Mouse (Mus musculus): Measurements from ENCODE around the gene Taok1. TPM values are rescaled to one million over a fixed set of nuclear protein-coding genes. Genes with fewer than 3 reads are reported as not detected.

The Taok1 gene
- polyA plus RNA-seq, 1 experiment from 2014 or later = 14.9 TPM

DNA sequence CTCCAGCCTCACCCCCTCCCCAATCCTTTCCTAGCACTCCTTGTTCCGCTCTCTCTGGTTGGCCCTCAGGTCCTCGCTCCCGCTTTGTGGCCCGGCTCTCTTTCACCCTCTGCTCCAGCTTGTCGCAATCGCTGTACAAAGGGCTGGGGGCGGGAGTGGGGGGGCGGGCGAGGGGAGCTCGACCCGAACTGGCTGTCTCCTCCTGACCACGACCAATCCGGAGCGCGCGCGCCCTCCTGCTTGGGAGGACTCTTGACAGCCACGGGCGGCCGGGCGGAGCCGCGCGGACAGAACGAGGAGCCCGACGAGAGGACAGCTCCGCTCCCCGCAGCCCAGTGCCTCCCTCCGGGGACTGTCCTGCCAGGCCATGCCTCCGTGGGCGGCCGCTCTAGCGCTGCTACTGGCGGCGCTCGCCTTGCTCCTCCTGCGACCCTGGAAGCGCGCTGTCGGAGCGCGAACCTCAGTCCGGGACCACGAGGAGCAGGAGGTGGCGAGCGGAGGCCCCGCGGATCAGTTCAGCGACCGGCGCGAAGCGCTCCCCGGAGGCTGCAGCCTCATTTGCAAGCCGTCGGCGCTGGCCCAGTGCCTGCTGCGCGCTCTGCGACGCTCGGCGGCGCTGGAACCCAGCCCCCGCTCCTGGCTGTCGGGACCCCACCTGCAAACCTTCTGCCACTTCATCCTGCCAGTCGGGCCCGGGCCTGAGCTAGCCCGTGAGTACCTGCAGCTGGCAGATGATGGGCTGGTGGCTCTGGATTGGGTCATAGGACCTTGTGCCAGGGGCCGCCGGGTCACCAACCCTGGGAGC lies 92.6 kb downstream of the Taok1 start, which contains the start of gene Abhd15:
TSS of gene Abhd15 (plus strand) at position 290 of the 805 bp plus-strand sequence.
- Histone ChIP-seq H3K36me3 (no peaks in the 10 kb centered on the region; the same call in 1 of the 2 replicates), H3K27me3 (peaks cover 23% of the 10 kb centered on the region), H3K4me2 (peak within 1 kb of the TSS; percentile 93), H3K9me3 (no peaks in the 10 kb centered on the region), H3K27ac (peak within 1 kb of the TSS; percentile 65; the same call in 1 of the 2 replicates), H3K4me1 (peaks cover 49% of the 10 kb centered on the region), H3K9ac (peak within 1 kb of the TSS; percentile 52), H3K4me3 (peak within 1 kb of the TSS; percentile 78)
- ATAC-seq (ENCODE audit: borderline replicate concordance, extremely low read depth, low FRiP score, low TSS enrichment) = peak; percentile 67
- WGBS = under 1% methylated on average over 55 of the region's 72 CpGs

GRCm38 (mm10) chr11:77514281-77514831 lies 93.3 kb downstream of the Taok1 start:
- Histone ChIP-seq H3K36me3 (no peaks in the 10 kb centered on the region; the same call in 1 of the 2 replicates), H3K4me3 (peak overlapping the region; percentile 78), H3K9me3 (no peaks in the 10 kb centered on the region), H3K27ac (peak overlapping the region; percentile 65; the same call in 1 of the 2 replicates), H3K9ac (peak overlapping the region; percentile 52), H3K4me1 (peaks cover 49% of the 10 kb centered on the region), H3K27me3 (peaks cover 23% of the 10 kb centered on the region), H3K4me2 (peak overlapping the region; percentile 93)
- no peak for ATAC-seq (ENCODE audit: borderline replicate concordance, extremely low read depth, low FRiP score, low TSS enrichment)
- WGBS = 10% methylated on average over 19 of the region's 19 CpGs

DNA sequence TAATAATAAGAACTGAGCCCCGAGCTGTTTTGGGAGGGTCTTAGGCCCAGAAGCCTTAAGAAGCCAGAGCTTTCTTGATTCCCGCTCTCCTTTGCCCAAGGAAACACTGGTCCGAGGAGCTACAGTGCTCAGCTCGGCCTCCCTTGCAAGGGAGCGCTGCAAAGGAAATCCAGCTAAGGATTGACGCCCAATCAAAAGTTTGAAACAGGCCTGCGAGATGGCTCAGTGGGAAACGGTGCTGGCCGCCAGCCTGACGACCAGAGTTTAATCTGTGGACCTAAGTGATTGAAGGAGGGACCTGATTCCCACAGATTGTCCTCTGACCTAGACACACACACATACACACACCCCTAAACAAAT lies 93.8 kb downstream of the Taok1 start:
- Histone ChIP-seq H3K9me3 (no peaks in the 10 kb centered on the region), H3K4me3 (peak overlapping the region; percentile 78), H3K36me3 (no peaks in the 10 kb centered on the region; the same call in 1 of the 2 replicates), H3K4me2 (peak overlapping the region; percentile 93), H3K27me3 (peaks cover 23% of the 10 kb centered on the region), H3K9ac (peak overlapping the region; percentile 52), H3K27ac (peak overlapping the region; percentile 65), H3K4me1 (peaks cover 49% of the 10 kb centered on the region)
- 12% methylated on average over 10 of the region's 10 CpGs for whole genome bisulfite sequencing
- ATAC-seq (ENCODE audit: borderline replicate concordance, extremely low read depth, low FRiP score, low TSS enrichment) = no peak

DNA sequence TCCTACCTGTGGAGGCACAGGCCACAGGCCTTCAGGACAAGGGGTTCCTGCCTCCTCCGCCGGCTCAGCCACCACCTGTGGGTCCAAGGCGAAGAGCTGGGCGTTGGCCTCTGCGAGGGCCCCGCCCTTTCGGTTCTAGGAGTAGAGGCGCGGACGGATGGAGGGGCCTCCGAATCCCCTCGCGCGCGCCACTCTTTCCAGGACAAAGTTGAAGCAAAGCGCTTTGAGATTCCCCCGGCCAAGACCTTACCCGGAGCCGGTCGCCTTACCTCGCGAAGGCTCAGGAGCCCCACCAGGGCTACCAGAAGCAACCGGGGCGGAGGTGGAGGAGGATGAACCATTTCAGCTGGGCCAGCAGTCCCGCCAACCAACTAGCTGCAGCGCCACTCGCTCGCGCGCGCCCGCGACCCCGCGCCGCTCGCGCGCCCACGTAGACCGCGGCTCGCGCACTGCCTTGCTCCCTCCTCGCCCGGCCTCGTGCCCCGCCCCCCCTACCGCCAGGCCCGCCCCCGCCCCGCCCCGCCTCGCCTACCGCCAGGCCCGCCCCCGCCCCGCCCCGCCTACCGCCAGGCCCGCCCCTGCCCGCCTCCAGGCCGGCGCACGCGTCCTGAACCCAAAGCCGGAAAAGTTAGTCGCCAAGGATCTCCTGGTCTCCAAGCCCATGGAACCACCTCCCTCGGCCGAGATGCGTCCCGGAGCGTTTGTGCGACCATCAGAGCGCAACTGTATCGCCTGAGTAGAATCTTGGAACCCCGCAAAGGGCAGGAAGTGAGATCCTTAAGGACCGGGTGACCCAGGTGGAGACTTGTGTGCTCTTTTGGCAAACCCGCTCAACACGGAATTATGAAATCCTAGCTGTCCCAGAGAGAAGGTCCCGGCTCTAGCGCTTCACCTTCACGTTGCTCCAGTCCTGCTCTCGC lies 94.5 kb downstream of the Taok1 start:
- no peaks in the 10 kb centered on the region for H3K9me3 ChIP-seq
- peak overlapping the region; percentile 87 for H3K27ac ChIP-seq
- peak overlapping the region; percentile 72 for H3K9ac ChIP-seq
- H3K4me1 ChIP-seq = peaks cover 54% of the 10 kb centered on the region
- H3K4me3 ChIP-seq = peak overlapping the region; percentile 78
- H3K36me3 ChIP-seq = no peaks in the 10 kb centered on the region; the same call in 1 of the 2 replicates
- H3K27me3 ChIP-seq = peaks cover 23% of the 10 kb centered on the region
- under 1% methylated on average over 78 of the region's 84 CpGs for WGBS
- H3K4me2 ChIP-seq = peak overlapping the region; percentile 93
- peak; percentile 83 for ATAC-seq (ENCODE audit: borderline replicate concordance, extremely low read depth, low FRiP score, low TSS enrichment)

DNA sequence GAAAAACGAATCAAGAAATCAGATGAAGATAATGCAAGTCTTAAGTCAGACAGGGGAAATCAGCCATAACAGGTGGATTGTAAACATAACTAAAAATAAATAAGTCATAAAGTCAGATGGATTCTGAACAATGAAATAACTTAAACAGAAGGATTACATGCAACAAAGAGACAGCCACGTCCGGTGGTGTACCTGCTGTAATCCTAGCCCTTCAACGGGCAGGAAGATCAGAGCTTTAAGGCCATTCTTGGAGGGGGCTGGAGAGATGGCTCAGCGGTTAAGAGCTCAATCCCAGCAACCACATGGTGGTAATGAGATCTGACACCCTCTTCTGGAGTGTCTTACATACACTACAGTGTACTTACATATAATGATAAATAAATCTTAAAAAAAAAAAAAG lies 96.3 kb downstream of the Taok1 start:
- Histone ChIP-seq H3K27ac (no peak overlapping the region), H3K4me2 (0 out of 2 replicates have a peak overlapping the region, but pooled peaks have one; percentile 93), H3K27me3 (peaks cover 11% of the 10 kb centered on the region), H3K36me3 (peaks cover 16% of the 10 kb centered on the region), H3K9me3 (no peaks in the 10 kb centered on the region), H3K4me3 (no peak overlapping the region), H3K4me1 (peaks cover 47% of the 10 kb centered on the region), H3K9ac (no peak overlapping the region)
- 69% methylated on average over 5 of the region's 5 CpGs for WGBS
- ATAC-seq (ENCODE audit: borderline replicate concordance, extremely low read depth, low FRiP score, low TSS enrichment) = no peak

GRCm38 (mm10) chr11:77508068-77509021 lies 99.3 kb downstream of the Taok1 start:
- Histone ChIP-seq H3K27me3 (no peaks in the 10 kb centered on the region), H3K4me2 (peak overlapping the region; percentile 86), H3K36me3 (peaks cover 46% of the 10 kb centered on the region), H3K9ac (peak overlapping the region; percentile 45), H3K9me3 (no peaks in the 10 kb centered on the region), H3K4me3 (peak overlapping the region; percentile 35), H3K4me1 (peaks cover 19% of the 10 kb centered on the region), H3K27ac (no peak overlapping the region)
- peak; percentile 51; the same call in 1 of the 2 replicates for ATAC-seq (ENCODE audit: borderline replicate concordance, extremely low read depth, low FRiP score, low TSS enrichment)
- 18% methylated on average over 49 of the region's 49 CpGs for WGBS

DNA sequence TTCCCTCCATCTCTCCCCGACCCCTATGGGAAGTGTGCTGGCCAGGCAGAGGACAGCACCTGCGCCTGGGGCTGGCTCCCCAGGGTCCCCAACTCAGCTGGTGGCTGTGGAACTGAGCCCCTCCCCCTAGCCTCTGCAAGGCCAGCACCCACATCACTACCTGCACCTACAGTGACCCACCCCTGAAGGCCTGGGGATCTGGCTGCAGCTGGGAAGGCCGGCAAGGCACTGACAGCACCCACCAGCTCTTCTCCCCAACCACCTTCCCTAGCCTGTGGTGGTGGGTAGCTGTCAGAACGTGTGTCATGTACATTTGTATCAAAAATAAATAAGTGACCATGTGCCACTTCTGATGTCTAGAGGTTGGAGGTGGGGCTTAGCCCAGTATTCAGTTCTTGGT lies 100.2 kb downstream of the Taok1 start:
- Histone ChIP-seq H3K4me2 (no peak overlapping the region), H3K9ac (no peak overlapping the region), H3K4me1 (peaks cover 25% of the 10 kb centered on the region), H3K36me3 (peaks cover 51% of the 10 kb centered on the region), H3K27me3 (no peaks in the 10 kb centered on the region), H3K27ac (no peak overlapping the region), H3K9me3 (no peaks in the 10 kb centered on the region), H3K4me3 (no peak overlapping the region)
- WGBS = 60% methylated on average over 4 of the region's 4 CpGs
- no peak for ATAC-seq (ENCODE audit: borderline replicate concordance, extremely low read depth, low FRiP score, low TSS enrichment)

GRCm38 (mm10) chr11:77506941-77507340 lies 100.7 kb downstream of the Taok1 start:
- Histone ChIP-seq H3K4me2 (no peak overlapping the region), H3K4me3 (no peak overlapping the region), H3K4me1 (peaks cover 21% of the 10 kb centered on the region), H3K27ac (no peak overlapping the region), H3K9me3 (no peaks in the 10 kb centered on the region), H3K27me3 (no peaks in the 10 kb centered on the region), H3K36me3 (peaks cover 53% of the 10 kb centered on the region), H3K9ac (no peak overlapping the region)
- ATAC-seq (ENCODE audit: borderline replicate concordance, extremely low read depth, low FRiP score, low TSS enrichment) = no peak
- 79% methylated on average over 6 of the region's 6 CpGs for WGBS

DNA sequence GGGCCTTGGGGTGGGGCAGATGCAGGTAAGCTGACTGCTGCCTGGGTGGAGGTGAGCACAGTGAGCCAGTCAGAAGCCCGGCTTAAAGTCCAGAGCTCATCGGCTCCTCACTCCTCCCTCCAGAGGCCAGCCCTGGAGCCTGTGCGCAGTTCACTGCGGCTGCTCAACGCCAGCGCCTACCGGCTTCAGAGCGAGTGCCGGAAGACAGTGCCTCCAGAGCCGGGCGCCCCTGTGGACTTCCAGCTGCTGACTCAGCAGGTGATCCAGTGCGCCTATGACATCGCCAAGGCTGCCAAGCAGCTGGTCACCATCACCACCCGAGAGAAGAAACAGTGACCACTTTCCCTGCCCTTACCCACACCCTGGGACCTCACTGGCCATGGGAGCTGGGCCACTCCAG lies 101.3 kb downstream of the Taok1 start:
- peaks cover 53% of the 10 kb centered on the region for H3K36me3 ChIP-seq
- H3K4me2 ChIP-seq = no peak overlapping the region
- H3K9me3 ChIP-seq = no peaks in the 10 kb centered on the region
- peaks cover 15% of the 10 kb centered on the region for H3K4me1 ChIP-seq
- 79% methylated on average over 14 of the region's 14 CpGs for WGBS
- no peak overlapping the region for H3K9ac ChIP-seq
- no peak overlapping the region for H3K27ac ChIP-seq
- ATAC-seq (ENCODE audit: borderline replicate concordance, extremely low read depth, low FRiP score, low TSS enrichment) = no peak
- no peak overlapping the region for H3K4me3 ChIP-seq
- no peaks in the 10 kb centered on the region for H3K27me3 ChIP-seq

DNA sequence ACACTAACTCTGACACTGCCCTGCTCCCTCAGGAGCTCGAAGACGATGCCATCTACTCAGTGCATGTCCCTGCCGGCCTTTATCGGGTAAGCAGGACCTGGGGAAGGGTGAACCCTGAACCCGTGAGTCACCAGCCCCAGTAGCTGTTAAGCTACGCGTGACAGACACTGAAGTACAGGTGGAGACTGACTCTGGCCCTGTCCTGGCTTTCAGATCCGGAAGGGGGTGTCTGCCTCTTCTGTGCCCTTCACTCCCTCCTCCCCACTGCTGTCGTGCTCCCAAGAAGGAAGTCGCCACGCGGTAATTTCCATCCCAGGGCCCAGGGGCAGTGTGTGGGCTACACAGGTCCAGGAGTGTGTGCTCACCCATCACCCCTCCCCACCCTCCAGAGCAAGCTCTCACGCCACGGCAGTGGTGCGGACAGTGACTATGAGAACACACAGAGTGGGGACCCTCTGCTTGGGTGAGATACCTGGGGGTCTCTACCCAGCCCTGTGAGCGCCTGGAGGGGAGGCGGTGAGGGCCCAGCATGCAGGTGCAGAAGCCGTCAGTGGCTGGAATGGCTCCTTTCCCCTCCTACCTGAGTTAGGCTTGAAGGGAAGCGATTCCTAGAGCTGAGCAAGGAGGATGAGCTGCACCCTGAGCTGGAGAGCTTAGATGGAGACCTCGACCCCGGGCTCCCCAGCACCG lies 102.2 kb downstream of the Taok1 start:
- H3K4me1 ChIP-seq = peaks cover 23% of the 10 kb centered on the region
- no peak overlapping the region for H3K27ac ChIP-seq
- no peaks in the 10 kb centered on the region for H3K27me3 ChIP-seq
- no peak overlapping the region for H3K4me2 ChIP-seq
- H3K9me3 ChIP-seq = no peaks in the 10 kb centered on the region
- no peak for ATAC-seq (ENCODE audit: borderline replicate concordance, extremely low read depth, low FRiP score, low TSS enrichment)
- no peak overlapping the region for H3K9ac ChIP-seq
- no peak overlapping the region for H3K4me3 ChIP-seq
- WGBS = 84% methylated on average over 22 of the region's 22 CpGs
- H3K36me3 ChIP-seq = peaks cover 61% of the 10 kb centered on the region
